Mouse (Mus musculus): ENCODE measurements around the gene Lrpprc. TPM values are rescaled to one million over a fixed set of nuclear protein-coding genes. Genes with fewer than 3 reads are reported as not detected.

Lrpprc gene
- polyA plus RNA-seq, 1 experiment from 2014 or later: 31.7 TPM

DNA sequence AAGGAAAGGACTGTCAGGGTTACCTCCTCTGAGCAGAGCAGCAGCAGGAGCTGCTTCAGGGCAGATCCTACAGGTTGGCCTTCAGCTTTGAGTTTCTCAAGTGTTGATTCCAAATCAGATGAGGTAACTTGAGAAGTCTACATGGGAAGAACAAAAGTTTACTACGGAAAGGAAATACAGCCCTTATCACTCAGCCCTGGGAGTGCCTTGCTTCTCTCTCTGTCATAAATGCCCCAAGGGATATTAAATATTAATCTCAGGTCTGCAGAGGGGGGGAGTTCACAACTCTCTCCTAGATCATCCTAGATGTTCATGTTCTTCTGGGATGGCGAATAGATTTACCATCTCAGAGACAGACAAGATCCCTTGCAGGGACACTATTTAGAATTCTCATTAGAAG, 38.3 kb downstream of the Lrpprc start:
- H3K9ac ChIP-seq (ENCODE audit: low read length): no peak overlapping the region
- no peaks in the 10 kb centered on the region for H3K27me3 ChIP-seq (ENCODE audit: control insufficient read depth, insufficient read depth, low read depth, low read length)
- peaks cover 7% of the 10 kb centered on the region for H3K36me3 ChIP-seq (ENCODE audit: control insufficient read depth, insufficient read depth, low read length)
- no peak overlapping the region for H3K4me2 ChIP-seq (ENCODE audit: low read depth, low read length)
- ATAC-seq (ENCODE audit: low read depth): no peak
- H3K9me3 ChIP-seq (ENCODE audit: control insufficient read depth, low read length): no peaks in the 10 kb centered on the region
- H3K4me1 ChIP-seq (replicated peaks; ENCODE audit: control insufficient read depth, insufficient read depth, low read length): no peaks in the 10 kb centered on the region
- no peak overlapping the region for H3K4me3 ChIP-seq (ENCODE audit: low read length)
- WGBS: 72% methylated on average over 2 of the region's 2 CpGs
- no peak overlapping the region for H3K27ac ChIP-seq (ENCODE audit: low read length)

DNA sequence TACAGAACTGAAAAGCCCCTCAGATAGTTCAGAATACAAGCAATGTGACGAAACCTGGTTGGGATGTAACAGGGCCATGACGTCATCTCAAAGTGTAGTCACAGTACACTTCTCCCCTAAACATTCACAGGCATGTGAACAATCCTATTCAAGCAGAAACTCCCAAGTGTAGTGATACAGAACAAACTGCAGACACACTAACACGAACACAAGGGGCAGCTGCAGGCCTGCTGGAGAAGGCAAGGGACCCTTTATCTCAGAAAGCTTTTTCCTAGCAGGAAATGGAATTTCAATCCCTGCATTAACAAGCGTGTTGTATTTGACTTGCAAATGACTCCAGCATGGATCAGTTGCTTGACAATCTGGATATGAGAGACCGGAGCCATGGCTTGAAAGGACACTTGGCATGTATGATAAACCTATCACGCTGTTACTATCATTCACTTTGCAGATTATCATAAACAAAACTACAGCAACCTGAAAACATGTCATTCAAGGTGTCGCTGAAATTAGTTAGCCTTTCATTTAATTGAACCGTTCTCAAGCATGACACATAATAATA, 38.9 kb downstream of the Lrpprc start:
- ATAC-seq (ENCODE audit: low read depth): no peak
- no peak overlapping the region for H3K4me2 ChIP-seq (ENCODE audit: low read depth, low read length)
- no peak overlapping the region for H3K27ac ChIP-seq (ENCODE audit: low read length)
- 67% methylated on average over 8 of the region's 8 CpGs for WGBS
- H3K4me1 ChIP-seq (replicated peaks; ENCODE audit: control insufficient read depth, insufficient read depth, low read length): no peaks in the 10 kb centered on the region
- H3K4me3 ChIP-seq (ENCODE audit: low read length): no peak overlapping the region
- no peaks in the 10 kb centered on the region for H3K27me3 ChIP-seq (ENCODE audit: control insufficient read depth, insufficient read depth, low read depth, low read length)
- peaks cover 7% of the 10 kb centered on the region for H3K36me3 ChIP-seq (ENCODE audit: control insufficient read depth, insufficient read depth, low read length)
- no peaks in the 10 kb centered on the region for H3K9me3 ChIP-seq (ENCODE audit: control insufficient read depth, low read length)
- no peak overlapping the region for H3K9ac ChIP-seq (ENCODE audit: low read length)

DNA sequence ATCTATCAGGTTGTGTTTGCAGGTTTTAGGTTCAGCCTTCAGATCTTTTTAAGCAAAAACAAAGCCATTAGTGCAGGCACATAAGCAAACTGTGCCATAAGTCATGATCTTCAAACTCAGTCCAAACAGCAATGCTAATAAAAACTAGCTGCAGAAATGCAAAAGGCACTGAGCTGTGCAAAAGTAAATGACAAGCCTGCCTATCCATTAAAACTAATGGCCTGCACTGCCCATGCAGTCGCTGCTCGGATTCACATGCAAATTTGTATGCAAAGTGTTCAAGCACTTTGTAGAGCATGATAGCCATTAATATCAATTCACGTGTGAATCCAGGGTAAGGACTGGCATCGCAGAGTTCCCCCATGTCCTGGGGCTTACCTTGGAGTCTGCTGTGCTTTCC, 40.5 kb downstream of the Lrpprc start:
- H3K27ac ChIP-seq (ENCODE audit: low read length): no peak overlapping the region
- no peak for ATAC-seq (ENCODE audit: low read depth)

DNA sequence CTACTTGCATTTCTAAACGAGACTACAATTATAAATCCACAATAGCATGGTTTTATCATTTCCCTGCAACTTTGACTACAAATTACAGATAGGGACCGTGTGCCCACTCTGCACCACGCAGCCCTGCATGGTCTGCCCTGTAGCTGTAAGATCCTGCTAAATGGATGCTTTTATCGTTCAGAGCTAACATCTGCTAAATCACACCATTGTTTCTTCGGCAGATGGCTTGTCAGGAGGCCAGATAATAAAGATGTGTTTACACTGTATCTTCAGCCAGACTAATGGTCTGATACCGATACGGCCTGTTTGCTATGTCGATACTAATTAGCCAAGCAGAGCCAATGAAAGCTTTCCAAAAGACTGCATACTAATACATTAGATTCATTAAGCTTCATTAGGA, 41.3 kb downstream of the Lrpprc start:
- H3K27me3 ChIP-seq (ENCODE audit: control insufficient read depth, insufficient read depth, low read depth, low read length): no peaks in the 10 kb centered on the region
- peaks cover 7% of the 10 kb centered on the region for H3K36me3 ChIP-seq (ENCODE audit: control insufficient read depth, insufficient read depth, low read length)
- no peak overlapping the region for H3K27ac ChIP-seq (ENCODE audit: low read length)
- H3K9ac ChIP-seq (ENCODE audit: low read length): no peak overlapping the region
- WGBS: 57% methylated on average over 8 of the region's 8 CpGs
- no peak for ATAC-seq (ENCODE audit: low read depth)
- no peak overlapping the region for H3K4me3 ChIP-seq (ENCODE audit: low read length)
- no peaks in the 10 kb centered on the region for H3K9me3 ChIP-seq (ENCODE audit: control insufficient read depth, low read length)
- H3K4me1 ChIP-seq (replicated peaks; ENCODE audit: control insufficient read depth, insufficient read depth, low read length): no peaks in the 10 kb centered on the region
- H3K4me2 ChIP-seq (ENCODE audit: low read depth, low read length): no peak overlapping the region

More for the DNA sequence above, 40.5 kb downstream of the Lrpprc start:
- H3K4me1 ChIP-seq (replicated peaks; ENCODE audit: control insufficient read depth, insufficient read depth, low read length): no peaks in the 10 kb centered on the region
- H3K4me3 ChIP-seq (ENCODE audit: low read length): no peak overlapping the region
- H3K4me2 ChIP-seq (ENCODE audit: low read depth, low read length): no peak overlapping the region
- H3K9ac ChIP-seq (ENCODE audit: low read length): no peak overlapping the region
- no peaks in the 10 kb centered on the region for H3K27me3 ChIP-seq (ENCODE audit: control insufficient read depth, insufficient read depth, low read depth, low read length)
- no peaks in the 10 kb centered on the region for H3K9me3 ChIP-seq (ENCODE audit: control insufficient read depth, low read length)
- H3K36me3 ChIP-seq (ENCODE audit: control insufficient read depth, insufficient read depth, low read length): peaks cover 7% of the 10 kb centered on the region
- 92% methylated on average over 4 of the region's 4 CpGs for WGBS

DNA sequence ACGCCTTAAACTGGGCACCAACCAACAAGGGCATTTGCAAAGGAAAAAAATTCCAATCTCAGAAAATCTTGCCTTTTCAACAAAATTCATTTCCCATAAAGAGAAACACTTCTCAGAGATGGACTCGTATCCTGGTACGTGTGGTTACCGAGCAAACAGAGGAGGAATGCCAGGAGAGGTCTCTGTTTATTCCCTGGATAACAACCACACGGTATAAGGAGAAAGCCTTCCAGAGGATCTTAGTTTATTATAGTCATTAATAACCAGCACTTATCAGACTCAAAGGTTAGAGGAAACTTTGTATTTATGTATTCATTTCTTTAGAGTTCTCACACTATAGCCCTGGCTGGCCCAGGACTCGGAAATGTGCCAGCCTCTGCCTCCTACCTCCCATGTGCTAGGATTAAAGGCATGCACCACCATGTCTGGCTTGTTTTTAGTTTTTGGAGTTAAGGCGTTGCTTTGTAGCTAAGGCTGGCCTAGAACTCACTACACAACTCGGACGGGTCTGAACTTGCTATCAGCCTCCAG, 42.4 kb downstream of the Lrpprc start:
- peaks cover 6% of the 10 kb centered on the region for H3K36me3 ChIP-seq (ENCODE audit: control insufficient read depth, insufficient read depth, low read length)
- no peak for ATAC-seq (ENCODE audit: low read depth)
- H3K27me3 ChIP-seq (ENCODE audit: control insufficient read depth, insufficient read depth, low read depth, low read length): no peaks in the 10 kb centered on the region
- no peak overlapping the region for H3K27ac ChIP-seq (ENCODE audit: low read length)
- H3K4me3 ChIP-seq (ENCODE audit: low read length): no peak overlapping the region
- no peak overlapping the region for H3K9ac ChIP-seq (ENCODE audit: low read length)
- WGBS: 76% methylated on average over 9 of the region's 9 CpGs
- H3K9me3 ChIP-seq (ENCODE audit: control insufficient read depth, low read length): no peaks in the 10 kb centered on the region
- H3K4me2 ChIP-seq (ENCODE audit: low read depth, low read length): no peak overlapping the region
- 0 out of 2 replicates have a peak, but pooled peaks cover 2% of the 10 kb centered on the region for H3K4me1 ChIP-seq (replicated peaks; ENCODE audit: control insufficient read depth, insufficient read depth, low read length)

DNA sequence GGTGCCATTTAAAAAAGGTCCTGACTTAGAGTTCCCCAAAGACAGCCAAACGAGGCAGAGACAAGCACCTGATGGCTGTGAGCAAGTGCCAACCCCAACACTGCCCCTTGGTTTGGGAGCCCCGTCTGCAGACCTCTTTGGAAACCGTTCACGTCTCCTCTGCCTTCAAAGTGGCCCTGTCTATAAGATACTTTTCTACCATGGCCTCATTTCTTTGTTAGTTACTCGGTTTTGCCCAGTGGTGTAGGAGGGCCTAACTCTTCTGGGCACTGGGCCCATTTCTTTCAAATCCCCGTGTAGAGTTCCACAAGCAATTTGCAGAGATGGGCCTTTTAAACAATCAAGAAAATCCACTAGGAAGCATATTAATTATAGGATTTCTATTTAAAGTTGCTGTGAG, 43.4 kb downstream of the Lrpprc start:
- H3K4me1 ChIP-seq (replicated peaks; ENCODE audit: control insufficient read depth, insufficient read depth, low read length): 0 out of 2 replicates have a peak, but pooled peaks cover 2% of the 10 kb centered on the region
- no peak for ATAC-seq (ENCODE audit: low read depth)
- no peak overlapping the region for H3K4me3 ChIP-seq (ENCODE audit: low read length)
- H3K27ac ChIP-seq (ENCODE audit: low read length): no peak overlapping the region
- no peaks in the 10 kb centered on the region for H3K9me3 ChIP-seq (ENCODE audit: control insufficient read depth, low read length)
- H3K9ac ChIP-seq (ENCODE audit: low read length): no peak overlapping the region
- no peak overlapping the region for H3K4me2 ChIP-seq (ENCODE audit: low read depth, low read length)
- H3K27me3 ChIP-seq (ENCODE audit: control insufficient read depth, insufficient read depth, low read depth, low read length): no peaks in the 10 kb centered on the region
- 71% methylated on average over 6 of the region's 6 CpGs for WGBS
- H3K36me3 ChIP-seq (ENCODE audit: control insufficient read depth, insufficient read depth, low read length): peaks cover 3% of the 10 kb centered on the region

DNA sequence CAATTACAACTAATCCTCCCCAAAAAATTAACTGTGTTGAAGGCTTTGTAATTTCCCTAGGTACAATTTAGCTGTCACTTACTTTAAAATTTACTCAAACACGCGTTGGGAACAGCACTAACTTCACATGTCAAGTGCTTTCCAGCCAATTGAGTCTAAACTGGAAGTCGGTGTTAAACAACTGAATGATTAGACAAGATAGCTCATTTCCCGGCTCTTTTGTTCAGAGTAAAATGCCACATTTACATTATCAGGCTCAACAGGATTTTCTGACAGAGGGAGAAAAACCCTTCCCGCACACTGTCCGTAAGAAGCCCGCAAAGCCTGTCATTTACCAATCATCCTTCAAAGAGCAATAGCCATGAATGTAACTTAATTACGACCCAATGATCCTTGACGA, 45.6 kb downstream of the Lrpprc start:
- H3K27ac ChIP-seq (ENCODE audit: low read length): no peak overlapping the region

DNA sequence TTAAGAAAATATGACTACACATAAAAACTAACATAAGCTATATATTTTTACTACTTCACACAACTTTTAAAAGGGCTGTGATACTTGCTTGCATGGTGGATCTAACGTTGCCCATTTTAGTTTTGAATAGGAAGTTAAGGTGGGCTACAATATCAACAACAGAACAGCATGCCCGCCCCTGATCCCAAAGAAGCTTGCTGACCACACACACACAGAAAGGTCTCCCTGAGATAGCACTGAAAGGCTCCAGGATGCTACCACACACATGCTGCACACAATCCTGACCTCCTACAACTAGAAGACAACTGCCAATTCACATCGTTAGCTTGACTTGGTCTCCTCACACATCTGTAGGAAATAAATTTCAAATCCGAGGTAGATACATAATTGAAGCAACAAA, 46.3 kb downstream of the Lrpprc start:
- Histone ChIP-seq H3K4me2 (ENCODE audit: low read depth, low read length) (no peak overlapping the region), H3K27me3 (ENCODE audit: control insufficient read depth, insufficient read depth, low read depth, low read length) (no peaks in the 10 kb centered on the region), H3K9ac (ENCODE audit: low read length) (no peak overlapping the region), H3K9me3 (ENCODE audit: control insufficient read depth, low read length) (no peaks in the 10 kb centered on the region), H3K4me1 (replicated peaks; ENCODE audit: control insufficient read depth, insufficient read depth, low read length) (0 out of 2 replicates have a peak, but pooled peaks cover 2% of the 10 kb centered on the region), H3K4me3 (ENCODE audit: low read length) (no peak overlapping the region), H3K36me3 (ENCODE audit: control insufficient read depth, insufficient read depth, low read length) (no peaks in the 10 kb centered on the region), H3K27ac (ENCODE audit: low read length) (no peak overlapping the region)
- WGBS: 67% methylated on average over 4 of the region's 4 CpGs
- no peak for ATAC-seq (ENCODE audit: low read depth)

More for the DNA sequence above, 45.6 kb downstream of the Lrpprc start:
- H3K36me3 ChIP-seq (ENCODE audit: control insufficient read depth, insufficient read depth, low read length): no peaks in the 10 kb centered on the region
- H3K4me3 ChIP-seq (ENCODE audit: low read length): no peak overlapping the region
- H3K27me3 ChIP-seq (ENCODE audit: control insufficient read depth, insufficient read depth, low read depth, low read length): no peaks in the 10 kb centered on the region
- no peaks in the 10 kb centered on the region for H3K9me3 ChIP-seq (ENCODE audit: control insufficient read depth, low read length)
- no peak for ATAC-seq (ENCODE audit: low read depth)
- H3K4me2 ChIP-seq (ENCODE audit: low read depth, low read length): no peak overlapping the region
- 0 out of 2 replicates have a peak, but pooled peaks cover 2% of the 10 kb centered on the region for H3K4me1 ChIP-seq (replicated peaks; ENCODE audit: control insufficient read depth, insufficient read depth, low read length)
- 71% methylated on average over 9 of the region's 9 CpGs for WGBS
- H3K9ac ChIP-seq (ENCODE audit: low read length): no peak overlapping the region

DNA sequence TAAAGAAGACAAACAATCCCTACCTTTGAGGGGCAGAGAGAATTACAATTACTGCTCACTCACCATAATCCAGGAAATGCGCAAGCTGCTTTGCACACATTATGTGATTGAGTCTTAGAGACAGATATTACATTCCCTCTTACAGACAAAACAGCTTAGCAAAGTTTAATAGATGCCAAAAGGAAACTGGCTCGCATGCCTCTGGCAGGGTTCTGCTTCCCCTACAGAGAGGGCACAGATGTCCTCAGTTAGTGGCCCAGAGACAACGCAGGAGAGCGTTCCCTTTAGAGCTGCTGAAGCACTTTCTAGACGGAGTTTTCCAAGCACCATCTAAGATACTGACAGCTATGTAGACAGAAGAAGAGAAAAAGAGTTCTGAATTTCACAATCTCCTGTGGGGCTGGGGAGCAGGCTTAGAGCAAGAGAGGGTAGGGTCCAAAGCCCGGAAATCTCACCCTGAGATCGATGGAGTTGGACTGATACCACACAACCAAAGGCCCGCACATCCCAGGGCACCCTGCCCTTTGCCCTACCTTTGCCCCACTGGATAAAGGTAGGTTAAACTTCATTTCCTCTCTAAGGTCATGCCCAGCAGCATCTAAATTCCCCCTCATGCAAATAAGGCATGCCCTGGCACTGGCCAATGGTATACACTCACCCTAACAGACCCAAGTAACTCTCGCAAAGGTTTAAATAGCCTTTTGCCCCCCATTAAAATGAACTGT, 52.4 kb downstream of the Lrpprc start:
- H3K4me3 ChIP-seq (ENCODE audit: low read length): no peak overlapping the region
- H3K9ac ChIP-seq (ENCODE audit: low read length): no peak overlapping the region
- no peak overlapping the region for H3K4me2 ChIP-seq (ENCODE audit: low read depth, low read length)
- WGBS: 86% methylated on average over 9 of the region's 9 CpGs
- H3K4me1 ChIP-seq (replicated peaks; ENCODE audit: control insufficient read depth, insufficient read depth, low read length): 0 out of 2 replicates have a peak, but pooled peaks cover under 1% of the 10 kb centered on the region
- peaks cover 4% of the 10 kb centered on the region; the same call in 1 of the 2 replicates for H3K36me3 ChIP-seq (ENCODE audit: control insufficient read depth, insufficient read depth, low read length)
- ATAC-seq (ENCODE audit: low read depth): no peak
- no peak overlapping the region for H3K27ac ChIP-seq (ENCODE audit: low read length)
- H3K27me3 ChIP-seq (ENCODE audit: control insufficient read depth, insufficient read depth, low read depth, low read length): no peaks in the 10 kb centered on the region
- no peaks in the 10 kb centered on the region for H3K9me3 ChIP-seq (ENCODE audit: control insufficient read depth, low read length)

All from lung, embryonic 16.5 days (tissue).